Mouse (Mus musculus): ENCODE results near the gene Sptbn4.

The Sptbn4 gene

DNA sequence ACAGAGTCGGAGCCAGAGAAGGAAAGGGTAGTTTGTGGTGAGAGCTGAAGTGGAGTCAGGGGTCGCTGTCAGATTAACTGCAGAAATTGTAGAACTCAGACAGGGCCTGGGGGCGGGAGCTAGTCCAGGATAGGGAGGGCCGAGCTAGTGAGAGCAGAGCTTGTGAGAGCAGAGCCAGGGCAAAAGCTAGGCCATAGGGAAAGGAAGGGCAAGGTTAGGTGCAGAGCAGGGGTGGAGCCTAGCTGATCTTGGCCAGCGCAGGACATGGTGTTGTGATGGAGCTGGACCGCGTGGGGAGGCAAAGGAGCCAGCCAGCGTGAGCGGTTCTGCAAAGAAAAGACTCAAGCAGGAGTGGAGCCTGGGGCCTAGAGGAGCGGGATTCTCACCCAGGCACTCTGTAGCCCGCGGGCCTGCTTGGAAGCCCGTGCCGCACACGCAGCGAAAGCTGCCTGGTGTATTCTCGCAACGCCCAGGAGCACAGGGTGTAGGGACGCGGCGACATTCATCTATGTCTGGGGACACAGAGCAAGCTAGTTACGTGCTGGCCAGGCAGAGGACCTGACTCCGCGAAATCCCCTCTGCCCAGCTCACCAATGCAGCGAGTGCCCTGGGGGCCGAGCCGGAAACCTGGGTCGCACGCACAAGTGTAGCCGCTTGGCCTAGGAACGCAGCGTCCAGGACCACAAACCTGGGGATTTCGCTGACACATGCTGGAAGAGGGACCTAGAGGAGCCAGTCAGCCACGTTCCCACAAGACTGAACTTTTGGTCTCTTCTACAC, 121.2 kb downstream of the Sptbn4 start:
- DNase-seq (ENCODE audit: low read depth, low spot score): peak; percentile 94

DNA sequence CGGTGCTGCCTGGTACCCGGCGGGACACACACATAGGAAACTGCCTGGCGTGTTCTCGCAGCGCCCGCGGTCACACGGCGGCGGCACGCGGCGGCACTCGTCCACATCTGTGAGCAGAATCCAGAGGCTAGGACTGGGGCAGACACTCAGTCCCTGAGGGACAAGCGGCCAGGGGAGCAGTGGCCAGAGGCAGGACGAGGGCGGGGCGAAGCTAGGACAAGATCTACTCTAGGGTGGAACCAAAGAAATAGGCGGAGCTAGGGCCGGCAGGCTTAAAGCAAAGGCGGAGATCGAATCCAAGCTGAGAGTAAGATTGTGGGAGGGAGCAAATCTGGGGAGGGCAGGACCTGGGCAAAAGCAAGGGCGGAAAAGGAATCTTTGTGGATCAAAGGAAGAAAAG, 121.8 kb downstream of the Sptbn4 start:
- peak; percentile 96 for DNase-seq (ENCODE audit: low read depth, low spot score)

DNA sequence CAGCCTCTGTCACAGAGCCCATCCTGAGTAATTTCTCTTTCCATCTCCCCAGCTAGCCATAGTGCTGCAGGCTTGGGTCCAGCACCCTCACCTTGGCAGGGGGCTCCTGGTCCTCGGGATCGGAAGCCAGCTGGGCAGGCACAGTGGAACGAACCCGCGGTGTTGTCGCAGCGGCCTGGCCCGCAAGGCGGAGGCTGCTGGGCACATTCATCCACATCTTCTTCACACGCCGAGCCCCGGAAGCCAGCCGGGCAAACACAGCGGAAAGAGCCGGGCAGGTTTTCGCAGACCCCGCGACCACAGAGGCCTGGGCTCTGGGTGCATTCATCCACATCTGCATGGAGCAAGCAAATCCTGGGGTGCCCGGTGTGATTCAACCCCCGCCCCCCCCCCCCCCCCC, 122.6 kb downstream of the Sptbn4 start:
- no peak for DNase-seq (ENCODE audit: low read depth, low spot score)

DNA sequence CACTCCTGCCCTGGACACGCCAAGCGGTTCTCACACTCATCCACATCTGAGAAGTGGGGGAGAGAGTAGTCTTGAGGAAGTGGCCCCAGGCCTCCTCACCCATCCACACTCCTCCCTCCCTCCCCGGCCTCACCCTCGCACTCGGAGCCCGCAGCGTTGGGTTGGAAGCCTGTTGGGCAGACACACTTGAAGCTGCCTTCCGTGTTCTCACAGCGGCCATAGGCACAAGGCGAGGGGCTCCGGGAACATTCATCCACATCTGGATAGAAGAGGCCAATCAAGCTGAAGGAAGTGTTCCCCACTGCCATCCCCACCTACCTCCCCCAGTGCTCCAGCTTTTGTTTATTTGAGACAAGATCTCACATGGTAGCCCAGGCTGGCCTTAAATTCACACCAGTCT, 123.3 kb downstream of the Sptbn4 start:
- no peak for DNase-seq (ENCODE audit: low read depth, low spot score)

DNA sequence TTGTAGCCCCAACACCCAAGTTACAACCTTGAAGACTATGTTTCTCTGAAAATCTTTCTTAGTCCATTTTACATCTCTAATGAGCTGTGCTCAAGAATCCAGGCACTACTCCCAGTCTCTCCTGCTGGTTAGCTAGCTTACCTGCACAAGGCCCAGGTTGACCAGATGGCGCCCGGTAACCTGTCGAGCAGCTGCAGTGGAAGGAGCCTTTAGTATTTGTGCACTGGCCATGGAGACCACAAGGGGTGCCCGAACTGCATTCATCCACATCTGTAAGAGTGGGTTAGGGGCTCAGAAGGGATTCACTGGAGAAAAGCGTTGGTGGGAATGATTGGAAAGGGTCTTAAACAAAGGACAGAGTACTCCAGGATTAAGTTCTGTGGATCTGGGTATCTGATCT, 124.5 kb downstream of the Sptbn4 start:
- peak; percentile 47 for DNase-seq (ENCODE audit: low read depth, low spot score)

DNA sequence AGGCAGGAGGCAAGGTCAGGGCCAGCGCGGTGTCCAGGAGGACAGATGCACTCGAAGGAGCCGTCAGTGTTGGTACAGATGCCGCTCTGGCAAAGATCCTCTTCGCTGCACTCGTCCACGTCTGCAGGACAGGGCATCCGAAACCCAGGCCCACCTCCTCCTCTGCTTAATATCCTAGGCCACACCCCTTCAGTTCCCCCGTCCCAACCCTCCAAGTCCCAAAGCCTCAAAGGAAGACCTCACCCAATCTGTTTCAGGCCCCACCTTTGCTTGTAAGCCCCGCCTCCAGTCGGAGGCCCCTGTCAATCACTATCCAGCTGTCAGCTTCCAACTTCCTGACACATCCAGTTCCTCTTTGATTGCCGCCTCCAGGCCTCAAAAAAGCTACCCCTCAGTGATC, 125.2 kb downstream of the Sptbn4 start:
- peak; percentile 95 for DNase-seq (ENCODE audit: low read depth, low spot score)

DNA sequence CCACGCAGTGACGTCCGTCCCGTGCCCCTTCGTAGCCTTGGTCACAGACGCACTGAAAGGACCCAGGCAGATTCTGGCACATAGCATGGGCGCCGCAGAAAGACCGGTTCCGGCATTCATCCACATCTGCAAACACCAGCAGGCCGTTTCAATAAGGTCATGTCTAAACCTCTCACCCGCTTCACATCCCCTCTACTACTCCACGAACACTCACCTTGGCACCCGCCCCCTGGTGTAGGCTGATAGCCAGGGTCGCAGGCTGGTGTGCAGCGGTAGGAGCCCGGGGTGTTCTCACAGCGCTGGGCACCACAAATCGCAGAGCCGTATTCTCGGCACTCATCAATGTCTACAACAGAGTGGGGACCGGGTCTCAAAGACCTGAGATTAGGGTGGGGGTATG, 128.1 kb downstream of the Sptbn4 start:
- DNase-seq (ENCODE audit: low read depth, low spot score): no peak

DNA sequence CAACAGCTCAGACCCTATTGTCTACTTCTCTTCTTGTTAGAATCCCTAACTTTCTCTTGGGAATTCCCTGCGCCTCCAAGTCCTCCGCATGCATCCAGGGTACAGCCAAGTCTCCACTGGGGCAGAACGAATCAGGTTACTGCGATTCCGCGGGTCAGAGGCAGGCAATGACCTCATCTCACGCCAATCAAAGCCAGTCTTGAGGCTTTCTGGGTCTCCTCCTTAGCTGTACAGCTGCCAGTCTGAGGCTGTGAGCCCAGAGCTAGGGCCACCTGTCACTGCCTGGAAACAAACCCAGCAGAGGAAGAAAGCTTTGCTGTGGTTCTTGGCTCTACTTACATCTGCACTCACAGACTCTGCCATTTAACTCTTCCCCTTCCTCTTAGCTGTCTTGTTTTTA, 131.5 kb downstream of the Sptbn4 start:
- DNase-seq (ENCODE audit: low read depth, low spot score): peak; percentile 46

DNA sequence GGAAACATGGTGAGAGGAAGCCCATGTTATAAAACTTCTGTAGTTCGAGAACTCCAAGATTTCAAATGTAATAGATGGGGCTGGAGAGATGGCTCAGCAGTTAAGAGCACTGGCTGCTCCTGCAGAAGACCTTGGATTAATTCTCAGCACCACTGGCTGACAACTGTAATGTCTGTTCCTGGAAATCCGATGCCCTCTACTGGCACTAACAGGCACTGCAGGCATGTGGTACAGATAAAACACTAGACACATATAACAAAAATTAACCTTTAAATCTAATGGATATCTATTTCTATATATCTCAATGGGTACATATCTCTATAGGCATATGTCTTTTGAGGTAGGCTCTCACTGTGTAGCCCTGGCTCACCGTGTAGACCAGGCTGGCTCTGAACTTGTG, 133.1 kb downstream of the Sptbn4 start:
- DNase-seq (ENCODE audit: low read depth, low spot score): peak; percentile 80

DNA sequence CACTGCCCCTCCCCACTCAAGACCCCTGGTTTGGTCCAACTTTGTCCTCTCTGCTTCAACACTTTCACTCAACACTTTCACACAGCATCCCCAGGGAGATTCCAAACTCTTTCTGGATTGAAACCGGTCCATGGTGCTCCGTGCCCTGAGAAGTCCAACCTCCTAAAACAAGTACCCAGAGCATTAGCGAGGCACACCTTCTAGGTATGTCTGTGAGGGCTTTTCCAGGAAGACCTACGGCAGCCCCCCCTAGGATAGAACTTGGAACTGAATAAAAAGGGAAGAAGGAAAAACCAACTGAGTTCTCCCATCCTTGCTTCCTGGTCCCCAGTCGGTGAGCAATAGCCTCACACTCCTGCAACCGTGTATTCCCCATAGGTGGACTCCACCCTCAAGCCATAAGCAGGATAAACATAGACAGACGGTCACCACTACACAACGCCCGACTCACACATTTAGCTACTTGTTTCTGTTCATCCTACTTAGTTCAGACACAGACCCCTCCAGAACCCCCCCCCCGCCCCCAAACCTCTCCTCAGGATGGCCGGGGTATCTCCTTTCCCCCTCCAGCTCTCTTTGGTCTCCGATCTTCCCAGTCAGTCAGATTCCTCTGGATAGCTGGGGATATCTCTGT, 135.7 kb downstream of the Sptbn4 start:
- peak; percentile 68 for DNase-seq (ENCODE audit: low read depth, low spot score)

DNA sequence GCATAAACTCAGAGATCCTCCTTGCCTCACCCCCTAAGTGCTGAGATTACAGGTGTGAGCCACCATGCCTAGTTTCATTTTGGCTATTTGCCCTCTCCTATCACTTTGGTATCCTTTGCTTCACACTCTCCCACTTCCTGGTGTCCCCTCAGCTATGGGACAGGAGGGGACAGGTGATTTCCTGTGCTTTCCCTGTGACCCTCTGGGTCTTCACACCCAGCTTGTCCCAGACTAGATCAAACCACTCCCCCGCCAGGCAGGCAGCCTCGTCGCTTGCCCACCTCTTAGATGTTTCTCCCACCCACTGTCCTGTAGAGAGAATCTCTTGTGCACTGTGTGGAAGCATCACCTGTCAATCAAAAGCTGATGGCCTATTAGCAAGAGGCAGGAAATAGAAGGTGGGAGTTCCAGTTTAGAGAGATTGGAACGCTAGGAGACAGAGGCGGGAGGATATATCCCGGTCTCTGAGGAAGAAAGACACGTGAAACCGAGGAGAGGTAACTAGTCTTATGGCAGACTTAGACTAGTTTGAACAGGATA, 136.4 kb downstream of the Sptbn4 start:
- DNase-seq (ENCODE audit: low read depth, low spot score): peak; percentile 99

DNA sequence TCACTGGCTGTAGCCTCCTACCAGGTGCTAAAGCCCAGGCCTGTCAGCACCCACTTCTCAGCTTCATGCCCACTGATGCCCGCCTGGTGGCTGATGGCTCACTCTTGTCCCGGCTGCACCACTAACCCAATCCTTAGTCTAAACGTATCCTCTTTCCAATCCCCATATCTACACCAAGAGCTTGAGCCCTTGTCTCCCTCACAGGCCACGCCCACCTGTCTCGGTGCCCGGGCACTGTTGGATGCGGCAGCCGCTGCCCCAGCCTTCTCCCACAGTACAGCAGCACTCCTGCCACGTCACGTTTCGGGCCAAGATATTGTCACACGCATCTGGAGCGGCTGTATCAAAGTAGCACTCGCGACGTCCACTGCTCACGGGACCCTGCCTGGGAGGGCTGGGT, 137.2 kb downstream of the Sptbn4 start:
- DNase-seq (ENCODE audit: low read depth, low spot score): peak; percentile 93

DNA sequence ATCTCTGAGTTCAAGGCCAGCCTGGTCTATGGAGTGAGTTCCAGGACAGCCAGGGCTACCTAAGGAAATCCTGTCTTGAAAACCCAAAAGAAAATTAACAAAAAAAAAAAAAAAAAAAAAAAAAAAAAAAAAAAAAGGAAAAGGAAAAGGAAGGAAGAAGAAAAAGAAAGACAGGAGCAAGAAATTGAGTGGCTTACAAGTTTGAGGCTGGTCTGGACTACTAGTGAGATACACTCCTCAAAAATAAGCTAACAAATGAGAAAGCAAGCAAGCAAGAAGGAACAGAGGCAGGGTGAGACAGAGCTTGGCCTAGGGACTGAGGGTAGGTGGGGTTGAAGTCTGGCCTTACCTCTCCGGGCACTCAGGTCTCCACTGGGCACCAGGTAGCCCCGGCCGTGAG, 137.7 kb downstream of the Sptbn4 start:
- no peak for DNase-seq (ENCODE audit: low read depth, low spot score)

DNA sequence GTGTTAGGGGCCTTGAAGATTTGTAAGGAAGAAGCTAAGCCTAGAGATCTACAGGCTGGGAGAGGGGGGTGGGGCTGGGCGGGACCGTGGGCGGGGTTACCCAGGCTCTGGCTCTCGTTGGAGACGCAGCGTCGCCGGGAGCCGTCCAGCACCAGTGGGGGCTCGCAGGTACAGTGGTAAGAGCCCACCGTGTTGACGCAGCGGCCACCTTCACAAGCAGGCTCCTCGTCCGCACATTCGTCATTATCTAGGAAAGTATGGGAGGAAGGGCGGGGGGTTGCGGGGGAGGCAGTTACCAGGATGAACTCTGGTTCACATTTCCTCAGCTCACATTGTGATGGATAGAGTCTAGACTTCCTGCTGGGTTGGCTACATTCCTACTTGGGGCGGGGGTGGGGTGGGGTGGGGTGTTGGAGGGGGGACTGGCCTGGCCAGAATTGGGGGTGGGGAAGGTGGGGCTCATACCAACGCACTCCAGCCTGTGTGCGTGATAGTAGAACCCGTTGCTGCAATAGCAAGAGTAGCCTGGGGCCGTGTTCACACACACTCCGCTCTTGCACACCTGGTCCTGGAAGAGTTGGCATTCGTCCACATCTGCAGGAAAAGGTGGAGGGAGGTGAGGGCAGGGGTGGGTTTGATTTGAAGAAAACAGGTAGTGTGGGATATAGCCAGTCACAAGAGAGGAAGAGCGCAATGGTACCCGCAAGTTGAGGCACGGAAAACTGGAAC, 138.5 kb downstream of the Sptbn4 start:
- peak; percentile 99 for DNase-seq (ENCODE audit: low read depth, low spot score)

DNA sequence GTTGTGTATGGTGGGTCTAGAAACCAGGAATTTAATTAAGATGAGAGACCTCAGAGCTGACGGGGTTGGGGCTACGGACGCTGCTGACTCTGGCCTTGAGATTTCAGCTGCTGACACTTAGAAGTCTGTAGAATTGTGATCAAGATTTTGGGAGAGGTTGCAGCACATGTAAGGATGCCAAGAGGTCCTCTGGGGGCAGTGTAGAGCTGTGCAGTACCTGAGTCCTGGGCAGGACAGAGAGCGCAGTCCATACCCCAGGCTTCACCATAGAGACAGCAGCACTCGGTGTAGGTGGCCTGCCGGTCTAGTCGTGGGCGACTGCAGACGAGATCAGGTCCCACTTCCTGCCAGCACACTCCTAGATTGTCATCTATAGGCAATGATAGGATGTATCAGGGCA, 139.9 kb downstream of the Sptbn4 start:
- DNase-seq (ENCODE audit: low read depth, low spot score): peak; percentile 81

Data from R1 (cell line).